Mouse (Mus musculus) heart, postnatal 0 days (tissue): ENCODE measurements around the gene Defb46. TPM values are rescaled to one million over a fixed set of nuclear protein-coding genes. Genes with fewer than 3 reads are reported as not detected.

Experiments used
- ATAC-seq: fragments of 200-750 bp; cut with Nextera tagmentation; 2 replicates; pipeline ENCODE4 v1.8.0; 2017; ENCODE audit warnings: low read depth, moderate number of reproducible peaks, moderate library complexity; ENCODE audit not compliant: insufficient read depth
- DNase-seq: peaks from one replicate; pipeline ENCODE4 v3.0.0-alpha.2; 2016; ENCODE audit warnings: low spot score
- H3K27ac ChIP-seq: fragments of 300-500 bp; sonication (generic); 2 replicates; pipeline ENCODE4 v1.5.1; 2014; ENCODE audit warnings: low read depth, mild to moderate bottlenecking
- H3K27me3 ChIP-seq: fragments of 300-500 bp; sonication (generic); 2 replicates; pipeline ENCODE4 v1.6.1; 2014; ENCODE audit warnings: low read length, mixed read lengths; ENCODE audit not compliant: control insufficient read depth, insufficient read depth
- H3K36me3 ChIP-seq: fragments of 300-500 bp; sonication (generic); replicated peaks from 2 replicates; pipeline ENCODE4 v1.6.1; 2014; ENCODE audit warnings: low read length, mixed read lengths; ENCODE audit not compliant: control insufficient read depth, insufficient read depth
- H3K4me1 ChIP-seq: fragments of 300-500 bp; sonication (generic); 2 replicates; pipeline ENCODE4 v1.6.1; 2014; ENCODE audit warnings: antibody characterized with exemption; ENCODE audit not compliant: control insufficient read depth, insufficient read depth
- H3K4me2 ChIP-seq: fragments of 300-500 bp; sonication (generic); 2 replicates; pipeline ENCODE4 v1.6.1; 2014; ENCODE audit warnings: low read depth, mild to moderate bottlenecking, low read length, moderate library complexity
- H3K4me3 ChIP-seq: fragments of 300-500 bp; sonication (generic); 2 replicates; pipeline ENCODE4 v1.5.1; 2014; ENCODE audit warnings: low read depth, low read length
- H3K9ac ChIP-seq: fragments of 300-500 bp; sonication (generic); replicated peaks from 2 replicates; pipeline ENCODE4 v1.6.1; 2014; ENCODE audit warnings: low read depth, low read length, mixed read lengths
- H3K9me3 ChIP-seq: fragments of 300-500 bp; sonication (generic); replicated peaks from 2 replicates; pipeline ENCODE4 v1.6.1; 2016; ENCODE audit warnings: low read length; ENCODE audit not compliant: control insufficient read depth
- CTCF ChIP-seq: IDR thresholded peaks from 2 replicates; pipeline ENCODE4 v1.5.1; 2016; ENCODE audit warnings: antibody characterized with exemption, control low read depth, low read depth
- EP300 ChIP-seq: IDR thresholded peaks from 2 replicates; pipeline ENCODE4 v1.6.1; 2016; ENCODE audit warnings: antibody characterized with exemption, low read depth
- WGBS: fragments of 180-500 bp; shearing (Covaris S2); extraction: QIAGEN DNeasy Blood & Tissue Kit; methylation state at CpG from one replicate; pipeline ENCODE4 v1.1.7; 2014; 5-methylcytosine and 5-hydroxymethylcytosine counted together
- polyA plus RNA-seq: library from polyadenylated mRNA; unstranded; fragments of >200 nt; fragmentation: Nextera tagmentation; extraction: Ambion mirVana; gene quantifications from 2 replicates; pipeline ENCODE4 v1.2.1, GENCODE M21; 2015
- total RNA-seq: library from RNA; depleted of rRNA; stranded (reverse); fragments of >200 nt; gene quantifications from 2 replicates; pipeline ENCODE4 v1.2.3, GENCODE M21; 2014; ENCODE audit warnings: low replicate concordance; rRNA removed

Gene Defb46
- not detected in 2 replicates for total RNA-seq
- polyA plus RNA-seq = not detected in 2 replicates

DNA sequence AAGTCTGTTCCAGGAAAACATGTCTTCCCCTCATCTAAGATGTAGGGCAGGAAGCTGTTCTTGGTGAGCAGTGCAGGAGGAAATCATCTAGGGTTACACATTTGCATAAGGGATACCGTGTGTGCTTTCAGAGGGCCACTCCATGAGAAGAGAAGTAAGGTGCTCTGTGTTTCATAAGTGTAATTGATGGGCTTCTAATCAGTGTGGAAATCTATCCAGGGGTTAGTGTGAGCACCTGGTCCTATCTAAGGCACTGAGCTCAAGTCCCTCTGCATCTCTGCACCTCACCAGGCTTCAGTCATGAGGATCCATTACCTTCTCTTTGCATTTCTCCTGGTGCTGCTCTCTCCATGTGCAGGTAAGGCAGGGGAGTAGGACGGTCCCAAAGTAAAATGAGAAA, at the start of gene Defb46:
Defb46 (plus strand) TSS at position 301 of the 400 bp plus-strand sequence.
- H3K27ac ChIP-seq = no peak within 1 kb of the TSS

DNA sequence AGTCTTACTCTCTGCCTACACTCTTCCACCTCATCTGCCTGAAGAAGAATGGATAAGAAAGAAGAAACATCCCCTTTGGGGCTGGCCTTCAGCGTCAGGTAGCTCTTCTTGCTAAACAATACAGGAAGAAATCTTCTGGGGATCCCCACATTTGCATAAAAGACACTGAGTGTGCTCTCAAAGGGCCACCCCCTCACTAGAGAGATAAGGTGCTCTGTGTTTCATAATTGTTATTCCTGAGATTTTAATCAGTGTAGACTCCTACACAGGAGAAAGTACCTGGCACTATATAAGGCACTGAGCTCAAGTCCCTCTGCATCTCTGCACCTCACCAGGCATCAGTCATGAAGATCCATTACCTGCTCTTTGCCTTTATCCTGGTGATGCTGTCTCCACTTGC, 14.6 kb upstream of the Defb46 start, which contains the start of gene Defb6:
Defb6 (plus strand) TSS at position 318 of the 400 bp plus-strand sequence.
- WGBS = 38% methylated on average over 1 of the region's 1 CpGs

More for the DNA sequence above, at the start of gene Defb46:
- Histone ChIP-seq H3K4me1 (no peaks in the 10 kb centered on the region), H3K9ac (no peak within 1 kb of the TSS), H3K36me3 (no peaks in the 10 kb centered on the region), H3K9me3 (no peaks in the 10 kb centered on the region), H3K4me3 (no peak within 1 kb of the TSS), H3K4me2 (no peak within 1 kb of the TSS), H3K27me3 (no peaks in the 10 kb centered on the region)
- TF ChIP-seq EP300 (no peak), CTCF (no peak)
- no peak for ATAC-seq
- DNase-seq = no peak
- WGBS = 48% methylated on average over 2 of the region's 2 CpGs

DNA sequence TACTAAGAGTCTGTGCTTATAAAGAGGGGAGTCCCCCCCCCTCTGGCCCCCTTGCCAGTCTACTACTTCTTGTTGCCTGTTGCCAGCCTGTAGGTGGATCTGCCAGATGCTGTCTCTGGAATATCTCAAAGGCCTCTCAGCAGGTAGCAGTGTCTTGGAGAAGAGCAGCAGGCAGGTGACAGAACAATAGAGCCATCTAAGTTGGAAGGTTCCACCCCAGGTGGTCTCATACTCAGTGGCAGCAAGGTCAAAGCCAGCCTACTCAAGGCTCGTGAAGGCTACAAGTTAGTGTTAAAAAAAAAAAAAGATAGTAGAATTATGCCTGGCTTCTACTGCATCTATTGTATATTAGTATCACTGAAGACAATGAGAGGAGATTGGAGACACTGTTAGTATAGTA, 1.6 kb upstream of the Defb46 start:
- ATAC-seq (no peak), DNase-seq (no peak)
- Histone ChIP-seq H3K27ac (no peak overlapping the region), H3K4me2 (no peak overlapping the region), H3K4me3 (no peak overlapping the region), H3K27me3 (no peaks in the 10 kb centered on the region), H3K4me1 (no peaks in the 10 kb centered on the region), H3K36me3 (no peaks in the 10 kb centered on the region), H3K9ac (no peak overlapping the region), H3K9me3 (0 out of 2 replicates have a peak, but pooled peaks cover 7% of the 10 kb centered on the region)
- TF ChIP-seq EP300 (no peak), CTCF (no peak)
- 68% methylated on average over 1 of the region's 1 CpGs for WGBS

More for the DNA sequence above, 14.6 kb upstream of the Defb46 start, which contains the start of gene Defb6:
- no peak within 1 kb of the TSS for H3K4me3 ChIP-seq
- H3K4me2 ChIP-seq = no peak within 1 kb of the TSS
- H3K36me3 ChIP-seq = no peaks in the 10 kb centered on the region
- DNase-seq = no peak
- ATAC-seq = no peak
- H3K4me1 ChIP-seq = no peaks in the 10 kb centered on the region
- H3K9me3 ChIP-seq = no peaks in the 10 kb centered on the region
- no peaks in the 10 kb centered on the region for H3K27me3 ChIP-seq
- no peak within 1 kb of the TSS for H3K9ac ChIP-seq
- H3K27ac ChIP-seq = no peak within 1 kb of the TSS
- TF ChIP-seq CTCF (no peak), EP300 (no peak)

DNA sequence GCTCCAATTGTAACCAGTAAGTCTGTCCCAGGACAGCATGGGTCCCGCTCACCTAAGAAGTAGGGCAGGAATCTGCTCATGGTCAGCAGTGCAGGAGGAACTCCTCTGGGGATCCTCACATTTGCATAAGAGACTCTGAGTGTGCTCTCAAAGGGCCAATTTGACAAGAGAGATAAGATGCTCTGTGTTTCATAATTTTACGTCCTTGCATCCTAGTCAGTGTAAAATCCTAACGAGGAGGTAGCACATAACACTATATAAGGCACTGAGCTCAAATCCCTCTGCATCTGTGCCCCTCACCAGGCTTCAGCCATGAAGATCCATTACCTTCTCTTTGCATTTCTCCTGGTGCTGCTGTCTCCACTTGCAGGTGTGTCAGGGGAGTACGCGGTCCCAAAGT, 7.6 kb downstream of the Defb46 start, which contains the start of gene Defb5:
Defb5 (plus strand) TSS at position 301 of the 400 bp plus-strand sequence.
- DNase-seq (no peak), ATAC-seq (no peak)
- WGBS = 77% methylated on average over 5 of the region's 5 CpGs
- H3K27me3 ChIP-seq = no peaks in the 10 kb centered on the region
- no peak within 1 kb of the TSS for H3K27ac ChIP-seq
- H3K9me3 ChIP-seq = no peaks in the 10 kb centered on the region
- no peaks in the 10 kb centered on the region for H3K4me1 ChIP-seq
- TF ChIP-seq CTCF = no peak
- TF ChIP-seq EP300 = no peak
- no peak within 1 kb of the TSS for H3K4me3 ChIP-seq
- no peak within 1 kb of the TSS for H3K4me2 ChIP-seq
- H3K9ac ChIP-seq = no peak within 1 kb of the TSS
- H3K36me3 ChIP-seq = no peaks in the 10 kb centered on the region

DNA sequence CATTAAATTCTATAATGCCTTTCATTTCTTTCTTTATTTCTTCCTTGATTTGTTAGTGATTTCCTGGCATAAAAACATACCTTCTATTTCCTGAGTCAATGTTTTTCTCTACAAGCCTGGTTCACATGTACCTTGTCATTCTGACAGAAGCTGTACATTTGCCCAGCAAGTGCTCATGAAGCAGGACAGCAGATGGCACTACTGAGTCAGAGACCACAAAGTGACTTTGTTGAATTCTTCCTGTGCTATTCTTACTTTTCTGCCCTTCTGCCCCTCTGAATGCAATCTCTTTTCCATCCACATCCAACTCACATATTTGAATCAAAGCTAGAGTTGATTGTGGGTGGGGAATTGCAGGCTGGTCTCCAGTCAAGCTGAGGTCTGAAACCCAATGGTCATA, 18.4 kb downstream of the Defb46 start:
- Histone ChIP-seq H3K36me3 (no peaks in the 10 kb centered on the region), H3K4me1 (no peaks in the 10 kb centered on the region), H3K27me3 (no peaks in the 10 kb centered on the region), H3K9me3 (no peaks in the 10 kb centered on the region), H3K4me2 (no peak overlapping the region), H3K4me3 (no peak overlapping the region), H3K9ac (no peak overlapping the region), H3K27ac (no peak overlapping the region)
- no peak for ATAC-seq
- no peak for DNase-seq
- no peak for TF ChIP-seq EP300
- TF ChIP-seq CTCF = no peak

DNA sequence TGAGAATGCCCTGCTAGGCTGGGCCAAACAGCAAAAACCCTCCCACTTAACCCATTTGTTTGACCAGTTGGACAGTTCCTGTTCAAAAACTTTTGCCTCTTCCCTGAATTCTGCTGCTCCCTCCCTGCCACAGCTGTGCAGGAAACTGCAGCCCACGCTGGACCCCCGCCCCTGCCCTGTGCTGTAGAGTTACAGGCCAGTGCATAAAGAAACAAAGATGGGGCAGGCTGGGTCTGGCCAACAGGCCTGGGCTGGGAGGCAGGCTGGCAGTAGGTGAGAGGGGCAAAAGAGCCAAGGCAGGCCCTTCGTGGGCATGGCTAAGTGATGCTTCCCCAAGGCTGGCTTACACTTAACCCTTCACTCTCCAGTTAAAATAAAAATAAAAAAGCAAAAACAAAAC, 20.0 kb downstream of the Defb46 start:
- WGBS = 43% methylated on average over 3 of the region's 3 CpGs

More for the DNA sequence above, 20.0 kb downstream of the Defb46 start:
- TF ChIP-seq EP300 (no peak), CTCF (no peak)
- H3K36me3 ChIP-seq = no peaks in the 10 kb centered on the region
- no peak overlapping the region for H3K4me2 ChIP-seq
- no peaks in the 10 kb centered on the region for H3K9me3 ChIP-seq
- no peak overlapping the region for H3K9ac ChIP-seq
- ATAC-seq (no peak), DNase-seq (no peak)
- no peaks in the 10 kb centered on the region for H3K27me3 ChIP-seq
- H3K27ac ChIP-seq = no peak overlapping the region
- H3K4me3 ChIP-seq = no peak overlapping the region
- no peaks in the 10 kb centered on the region for H3K4me1 ChIP-seq

Other genes with a start within 250 kb of the Defb46 start
- gene Defb37, start 248.9 kb upstream of the Defb46 start, total RNA-seq = not detected in 2 replicates
- gene Defb37, start 248.9 kb upstream of the Defb46 start, polyA plus RNA-seq = not detected in 2 replicates
- gene Defb38, start 213.3 kb upstream of the Defb46 start, total RNA-seq = not detected in 2 replicates
- gene Defb38, start 213.3 kb upstream of the Defb46 start, polyA plus RNA-seq = not detected in 2 replicates
- not detected in 2 replicates for gene Defb39, start 175.1 kb upstream of the Defb46 start, total RNA-seq
- not detected in 2 replicates for gene Defb39, start 175.1 kb upstream of the Defb46 start, polyA plus RNA-seq
- not detected in 2 replicates for gene Defb12, start 125.1 kb upstream of the Defb46 start, total RNA-seq
- not detected in 2 replicates for gene Defb12, start 125.1 kb upstream of the Defb46 start, polyA plus RNA-seq
- gene Defb34, start 116.2 kb upstream of the Defb46 start, total RNA-seq = not detected in 2 replicates
- gene Defb34, start 116.2 kb upstream of the Defb46 start, polyA plus RNA-seq = not detected in 2 replicates
- not detected in 2 replicates for gene Gm45826, start 99.1 kb upstream of the Defb46 start, total RNA-seq
- not detected in 2 replicates for gene Gm45826, start 99.1 kb upstream of the Defb46 start, polyA plus RNA-seq
- not detected in 2 replicates for gene Defb14, start 45.6 kb upstream of the Defb46 start, total RNA-seq
- not detected in 2 replicates for gene Defb14, start 45.6 kb upstream of the Defb46 start, polyA plus RNA-seq
- gene Defb4, start 41.2 kb upstream of the Defb46 start, total RNA-seq = not detected in 2 replicates
- not detected in 2 replicates for gene Defb4, start 41.2 kb upstream of the Defb46 start, polyA plus RNA-seq
- gene Defb6, start 14.4 kb upstream of the Defb46 start, total RNA-seq = not detected in 2 replicates
- gene Defb6, start 14.4 kb upstream of the Defb46 start, polyA plus RNA-seq = not detected in 2 replicates
- not detected in 2 replicates for gene Defb5, start 7.7 kb downstream of the Defb46 start, total RNA-seq
- not detected in 2 replicates for gene Defb5, start 7.7 kb downstream of the Defb46 start, polyA plus RNA-seq
- not detected in 2 replicates for gene Defb3, start 53.4 kb downstream of the Defb46 start, total RNA-seq
- gene Defb3, start 53.4 kb downstream of the Defb46 start, polyA plus RNA-seq = not detected in 2 replicates
- gene Defb8, start 207.7 kb downstream of the Defb46 start, total RNA-seq = not detected in 2 replicates
- not detected in 2 replicates for gene Defb8, start 207.7 kb downstream of the Defb46 start, polyA plus RNA-seq